19 mouse cellular contexts compared by ENCODE assay signal in the genomic region with DNA sequence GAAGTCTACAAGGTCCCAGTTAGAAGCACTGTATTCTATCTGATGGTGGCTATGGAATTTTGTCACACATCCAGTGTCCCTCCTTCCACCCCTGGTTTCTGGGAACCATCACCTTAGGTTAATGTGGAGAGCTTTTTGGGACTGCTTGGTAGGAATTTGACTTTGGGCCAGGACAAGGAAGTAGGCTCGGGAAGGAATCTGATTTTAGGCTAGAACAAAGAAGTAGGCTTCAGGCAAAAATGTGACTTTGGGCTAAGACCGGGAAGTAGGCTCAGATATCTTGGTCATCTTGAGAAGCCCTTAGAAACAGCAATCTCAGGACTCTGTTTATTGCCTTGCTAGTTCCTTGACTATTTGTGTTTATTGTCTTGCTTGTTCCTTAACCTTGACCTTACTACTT. TPM values are rescaled to one million over a fixed set of nuclear protein-coding genes. Genes with fewer than 3 reads are reported as not detected.
A peak's percentile ranks its signal among the peaks of the same experiment; 100 is the strongest.
DNase-seq lines count a peak whose midpoint lies in the region; ATAC-seq and TF ChIP-seq lines count a peak whose summit lies in the region.
"Had no signal": no experiment of that assay in that cellular context is flagged by ENCODE, and none has a peak within 500 bp of the region (broad histone marks: within the 10 kb centered on the region; RNA-seq: fewer than 3 reads in every experiment).

No protein-coding gene starts in this region.

- H3K4me3 ChIP-seq in liver, postnatal 0 days (ENCODE audit: low read depth, low read length), result no peak overlapping the region
- no peak overlapping the region for H3K4me3 ChIP-seq in ES-E14 (ENCODE audit: insufficient read depth in 1 of 2, low read depth in 1 of 2, low read length in 2 of 2, poor library complexity in 1 of 2, severe bottlenecking in 1 of 2)
- H3K4me3 ChIP-seq: embryonic facial prominence, embryonic 10.5 days; embryonic facial prominence, embryonic 12.5 days; forebrain, embryonic 13.5 days; forebrain, embryonic 15.5 days had no signal

- 67% methylated on average over 2 of the region's 2 CpGs for WGBS in liver, postnatal 0 days (ENCODE audit: insufficient replicate concordance)

- no peak for TF ChIP-seq CTCF in liver, postnatal 0 days (IDR thresholded peaks at IDR 0.05; ENCODE audit: low read depth)

- H3K36me3 ChIP-seq in liver, postnatal 0 days (replicated peaks; ENCODE audit: insufficient read depth, low read length), result no peaks in the 10 kb centered on the region
- H3K36me3 ChIP-seq in ES-E14 (ENCODE audit: control insufficient read depth, insufficient read depth, low read length, poor library complexity, severe bottlenecking), result no peaks in the 10 kb centered on the region
- H3K36me3 ChIP-seq: embryonic facial prominence, embryonic 10.5 days; embryonic facial prominence, embryonic 12.5 days; forebrain, embryonic 15.5 days had no signal

- no peak for ATAC-seq in liver, postnatal 0 days
- ATAC-seq: forebrain, embryonic 13.5 days; forebrain, embryonic 15.5 days; forebrain, postnatal 0 days had no signal

- no peaks in the 10 kb centered on the region for H3K9me3 ChIP-seq in liver, postnatal 0 days (ENCODE audit: low read length)
- no peaks in the 10 kb centered on the region for H3K9me3 ChIP-seq in ES-E14 (ENCODE audit: control insufficient read depth, insufficient read depth, low read depth, low read length)
- H3K9me3 ChIP-seq: embryonic facial prominence, embryonic 10.5 days; embryonic facial prominence, embryonic 12.5 days; forebrain, embryonic 13.5 days; forebrain, embryonic 15.5 days had no signal

- no peak overlapping the region for H3K4me2 ChIP-seq in liver, postnatal 0 days (ENCODE audit: low read depth, low read length)
- H3K4me2 ChIP-seq: embryonic facial prominence, embryonic 12.5 days; forebrain, embryonic 13.5 days; forebrain, embryonic 15.5 days had no signal

- in situ Hi-C loops in ES-E14 (cut with MboI; ENCODE audit: low sequenced_read_pairs in 2 of 2, unreplicated experiment in 2 of 2), result no loop called here

- DNase-seq in liver, postnatal 0 days, result no peak
- DNase-seq in liver (no peak), ES-E14 (ENCODE audit: low read depth, low spot score) (no peak), ZHBTc4 (ENCODE audit: low read depth, low spot score) (peak; percentile 69)
- DNase-seq in kidney, postnatal 10 days, result no peak
- DNase-seq in yolk sac, embryonic 10.5 days (ENCODE audit: low spot score), result no peak
- DNase-seq: adrenal gland, adult 2 months; adrenal gland, postnatal 10 days; adrenal gland, postnatal 25 days; cerebellum, adult 11 months; cerebellum, adult 18-20 months; cerebellum, adult 8-10 months; cerebellum, adult 9-11 months; cerebellum, postnatal 25 days; forebrain, postnatal 0 days had no signal

- no peak for TF ChIP-seq EP300 in liver, postnatal 0 days (IDR thresholded peaks at IDR 0.05; ENCODE audit: low read depth)

- no peaks in the 10 kb centered on the region for H3K27me3 ChIP-seq in liver, postnatal 0 days (ENCODE audit: insufficient read depth, low read length)
- H3K27me3 ChIP-seq: embryonic facial prominence, embryonic 12.5 days; forebrain, embryonic 13.5 days; forebrain, embryonic 15.5 days had no signal

- 0 out of 2 replicates have a peak overlapping the region, but pooled peaks have one; percentile 0 for H3K27ac ChIP-seq in liver, postnatal 0 days (ENCODE audit: low read depth)
- H3K27ac ChIP-seq in ES-E14 (ENCODE audit: insufficient read depth, low read depth, low read length, poor library complexity, severe bottlenecking), result peak overlapping the region; percentile 69; the same call in 1 of the 2 replicates
- H3K27ac ChIP-seq: embryonic facial prominence, embryonic 10.5 days; embryonic facial prominence, embryonic 12.5 days; forebrain, embryonic 13.5 days; forebrain, embryonic 15.5 days had no signal

- no peak overlapping the region for H3K9ac ChIP-seq in liver, postnatal 0 days (replicated peaks)
- H3K9ac ChIP-seq in ES-E14 (ENCODE audit: insufficient read depth, low read depth, low read length, poor library complexity, severe bottlenecking), result peak overlapping the region; percentile 18; the same call in 1 of the 2 replicates
- H3K9ac ChIP-seq: embryonic facial prominence, embryonic 12.5 days; forebrain, embryonic 13.5 days; forebrain, embryonic 15.5 days; forebrain, postnatal 0 days had no signal

- H3K4me1 ChIP-seq in liver, postnatal 0 days (ENCODE audit: insufficient read depth), result peaks cover 8% of the 10 kb centered on the region
- peaks cover 8 to 26% of the 10 kb centered on the region in 2 experiments for H3K4me1 ChIP-seq in ES-E14 (ENCODE audit: control insufficient read depth in 2 of 2, insufficient read depth in 2 of 2, low read length in 2 of 2, poor library complexity in 1 of 2)

TF ChIP-seq in ES-E14, 5 proteins besides CTCF, POLR2A, EP300 and RAD21:
- TF ChIP-seq HCFC1 (IDR thresholded peaks at IDR 0.05; ENCODE audit: borderline replicate concordance, insufficient read depth, low read length) (no peak), MAFK (IDR thresholded peaks at IDR 0.05; ENCODE audit: insufficient read depth, low read depth, low read length) (no peak), CHD2 (IDR thresholded peaks at IDR 0.05; ENCODE audit: low read depth, low read length) (no peak), ZC3H11A (IDR thresholded peaks at IDR 0.05; ENCODE audit: borderline replicate concordance, low read depth, low read length) (no peak), ZNF384 (IDR thresholded peaks at IDR 0.05; ENCODE audit: low read depth, low read length) (no peak)

RNA-seq across cellular contexts. Expression of gene Mettl5, which starts 3.5 kb away (rescaled TPM):
- polyA plus RNA-seq in liver, postnatal 0 days (2015; fragmentation: Nextera tagmentation; extraction: Ambion mirVana), result 27.8 and 28.7 TPM in 2 replicates
- 31.6 and 43.0 TPM in 2 replicates for total RNA-seq in ES-E14 (2012; rRNA removed)

RNA-seq across cellular contexts. Expression of gene Ubr3, which starts 8.1 kb away (rescaled TPM):
- 5.7 and 6.0 TPM in 2 replicates for polyA plus RNA-seq in liver, postnatal 0 days (2015; fragmentation: Nextera tagmentation; extraction: Ambion mirVana)
- total RNA-seq in ES-E14 (2012; rRNA removed), result 64.3 and 64.6 TPM in 2 replicates

RNA-seq across cellular contexts. Expression of gene Ssb, which starts 27.6 kb away (rescaled TPM):
- 112 and 128 TPM in 2 replicates for polyA plus RNA-seq in liver, postnatal 0 days (2015; fragmentation: Nextera tagmentation; extraction: Ambion mirVana)
- 118 and 191 TPM in 2 replicates for total RNA-seq in ES-E14 (2012; rRNA removed)
